Mouse (Mus musculus) liver, embryonic 15.5 days (tissue): ENCODE measurements around the gene Gipc1. TPM values are rescaled to one million over a fixed set of nuclear protein-coding genes. Genes with fewer than 3 reads are reported as not detected.

Source experiments
- ATAC-seq: fragments of 200-750 bp; cut with Nextera tagmentation; 2 replicates; pipeline ENCODE4 v1.8.0; 2017; ENCODE audit warnings: moderate number of reproducible peaks, mild to moderate bottlenecking, moderate library complexity; ENCODE audit not compliant: insufficient read depth
- H3K27ac ChIP-seq: fragments of 300-500 bp; sonication (generic); replicated peaks from 2 replicates; pipeline ENCODE4 v1.5.1; 2015; ENCODE audit warnings: mild to moderate bottlenecking, inconsistent platforms
- H3K27me3 ChIP-seq: fragments of 300-500 bp; sonication (generic); 2 replicates; pipeline ENCODE4 v1.6.1; 2015; ENCODE audit warnings: mild to moderate bottlenecking, inconsistent platforms
- H3K36me3 ChIP-seq: fragments of 300-500 bp; sonication (generic); replicated peaks from 2 replicates; pipeline ENCODE4 v1.6.1; 2015; ENCODE audit warnings: moderate library complexity, mild to moderate bottlenecking, inconsistent platforms
- H3K4me1 ChIP-seq: fragments of 300-500 bp; sonication (generic); replicated peaks from 2 replicates; pipeline ENCODE4 v1.6.1; 2015; ENCODE audit warnings: inconsistent platforms
- H3K4me2 ChIP-seq: fragments of 300-500 bp; sonication (generic); 2 replicates; pipeline ENCODE4 v1.6.1; 2015; ENCODE audit warnings: moderate library complexity, mild to moderate bottlenecking, inconsistent platforms
- H3K4me3 ChIP-seq: fragments of 300-500 bp; sonication (generic); replicated peaks from 2 replicates; pipeline ENCODE4 v1.5.1; 2015; ENCODE audit warnings: mild to moderate bottlenecking, inconsistent platforms
- H3K9ac ChIP-seq: fragments of 300-500 bp; sonication (generic); 2 replicates; pipeline ENCODE4 v1.6.1; 2015; ENCODE audit warnings: moderate library complexity, mild to moderate bottlenecking, inconsistent platforms
- H3K9me3 ChIP-seq: fragments of 300-500 bp; sonication (generic); replicated peaks from 2 replicates; pipeline ENCODE4 v1.6.1; 2016; ENCODE audit warnings: inconsistent platforms
- WGBS: fragments of 180-500 bp; shearing (Covaris S2); methylation state at CpG from one replicate; pipeline ENCODE4 v1.1.7; 2015; ENCODE audit warnings: mixed read lengths; ENCODE audit not compliant: insufficient replicate concordance; 5-methylcytosine and 5-hydroxymethylcytosine counted together
- polyA plus RNA-seq: library from polyadenylated mRNA; unstranded; fragments of >200 nt; fragmentation: Nextera tagmentation; extraction: Ambion mirVana; gene quantifications from 2 replicates; pipeline ENCODE4 v1.2.1, GENCODE M21; 2015

Gene Gipc1
- polyA plus RNA-seq, 1 experiment from 2014 or later = 49.8 TPM

DNA sequence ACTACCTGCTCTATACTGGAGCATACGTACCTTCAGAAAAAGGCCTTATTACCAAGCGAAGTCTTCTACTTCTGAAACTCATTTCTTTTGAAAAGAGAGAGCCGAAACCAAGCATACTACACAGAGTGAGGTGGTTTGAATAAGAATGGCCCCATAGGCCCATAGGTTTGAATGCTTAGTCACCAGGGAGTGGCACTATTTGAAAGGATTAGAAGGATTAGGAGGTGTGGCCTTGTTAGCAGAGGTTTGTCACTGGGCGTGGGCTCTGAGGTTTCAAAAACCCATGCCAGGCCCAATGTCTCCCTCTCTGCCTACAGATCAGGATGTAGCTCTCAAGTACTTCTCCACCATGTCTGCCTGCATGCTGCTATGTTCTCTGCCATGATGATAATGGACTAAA, 4.4 kb upstream of the Gipc1 start:
- ATAC-seq = no peak
- Histone ChIP-seq H3K9me3 (no peaks in the 10 kb centered on the region), H3K27ac (no peak overlapping the region), H3K4me3 (no peak overlapping the region), H3K27me3 (peaks cover 39% of the 10 kb centered on the region), H3K9ac (no peak overlapping the region), H3K4me2 (no peak overlapping the region), H3K36me3 (no peaks in the 10 kb centered on the region), H3K4me1 (peaks cover 11% of the 10 kb centered on the region)
- WGBS = 77% methylated on average over 4 of the region's 4 CpGs

- H3K4me2 ChIP-seq = no peak overlapping the region
- H3K9me3 ChIP-seq = no peaks in the 10 kb centered on the region
- H3K36me3 ChIP-seq = no peaks in the 10 kb centered on the region
- WGBS = 83% methylated on average over 6 of the region's 6 CpGs
- H3K27me3 ChIP-seq = peaks cover 24% of the 10 kb centered on the region
- ATAC-seq = no peak
- H3K4me1 ChIP-seq = peaks cover 25% of the 10 kb centered on the region
- H3K9ac ChIP-seq = no peak overlapping the region
- no peak overlapping the region for H3K4me3 ChIP-seq
- no peak overlapping the region for H3K27ac ChIP-seq
Measured at GRCm38 (mm10) chr8:83649699-83650098, 2.8 kb upstream of the Gipc1 start.

DNA sequence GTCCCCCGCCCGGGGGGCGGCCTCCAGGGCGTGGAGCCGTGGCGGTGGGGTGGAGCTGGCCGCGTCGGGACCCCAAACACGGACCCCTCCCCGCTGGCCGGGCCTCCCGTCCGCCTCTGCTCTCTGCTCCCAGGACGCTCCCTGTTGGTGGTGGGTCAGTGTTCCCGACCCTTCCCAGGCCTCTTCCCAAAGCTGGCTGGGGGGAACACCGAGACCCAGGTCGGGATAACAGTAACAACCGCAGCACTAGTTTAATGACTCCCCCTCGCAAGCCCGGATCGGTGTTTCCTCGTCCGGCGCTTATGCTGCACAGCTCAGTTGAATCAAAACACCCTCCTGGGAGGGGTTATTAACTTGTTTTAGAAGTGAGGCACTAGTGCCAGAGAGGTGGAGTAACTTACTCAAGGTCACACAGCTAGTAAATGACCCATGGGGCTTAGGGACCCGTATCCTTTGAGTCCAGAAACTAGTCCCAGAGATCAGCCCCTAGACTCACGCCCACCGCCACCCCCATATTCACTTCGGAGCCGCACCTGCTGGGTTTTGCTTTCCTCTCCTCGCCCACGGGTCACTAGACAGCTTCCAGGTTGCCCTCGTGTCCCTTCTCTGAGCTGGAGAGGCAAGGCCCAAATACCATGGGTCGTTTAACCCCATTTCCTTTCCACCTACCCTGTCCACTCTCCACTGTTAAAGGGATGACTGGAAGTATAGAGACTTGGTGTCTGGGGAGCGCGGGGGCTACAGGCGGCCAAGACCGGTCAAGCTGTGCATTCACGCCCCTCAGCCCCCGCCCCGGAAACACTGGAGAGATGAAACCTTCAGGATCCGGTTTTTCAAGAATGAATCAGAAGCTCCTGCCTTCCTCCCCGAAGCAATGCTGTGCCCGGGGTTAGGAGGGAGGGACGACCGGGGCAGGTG, 526 bp downstream of the Gipc1 start:
- Histone ChIP-seq H3K4me2 (peak overlapping the region; percentile 91), H3K27me3 (no peaks in the 10 kb centered on the region; the same call in 1 of the 2 replicates), H3K36me3 (0 out of 2 replicates have a peak, but pooled peaks cover 4% of the 10 kb centered on the region), H3K27ac (peak overlapping the region; percentile 86), H3K4me1 (peaks cover 57% of the 10 kb centered on the region), H3K9me3 (no peaks in the 10 kb centered on the region), H3K4me3 (peak overlapping the region; percentile 89), H3K9ac (peak overlapping the region; percentile 95)
- peak; percentile 45 for ATAC-seq
- WGBS = under 1% methylated on average over 46 of the region's 46 CpGs

DNA sequence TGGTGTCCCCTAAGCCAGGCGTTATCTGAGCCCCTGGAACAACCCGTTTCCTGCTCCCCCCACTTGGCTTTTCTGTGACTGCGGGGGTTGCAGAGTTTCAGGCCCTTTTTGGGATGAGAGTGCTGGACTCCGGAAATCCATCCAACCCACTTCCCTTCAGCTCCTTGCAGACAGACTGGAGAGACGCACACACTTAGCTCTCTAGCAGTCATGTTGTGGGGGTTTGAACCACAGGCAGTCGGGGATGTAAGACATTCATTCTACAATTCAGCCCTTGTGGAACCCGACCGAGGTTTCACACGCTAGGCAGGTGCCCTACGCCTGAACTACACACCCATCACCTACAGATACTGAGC, 1.2 kb downstream of the Gipc1 start:
- Histone ChIP-seq H3K9ac (peak overlapping the region; percentile 95), H3K27ac (peak overlapping the region; percentile 86), H3K4me2 (peak overlapping the region; percentile 91), H3K9me3 (no peaks in the 10 kb centered on the region), H3K4me3 (peak overlapping the region; percentile 89), H3K27me3 (no peaks in the 10 kb centered on the region; the same call in 1 of the 2 replicates), H3K4me1 (peaks cover 57% of the 10 kb centered on the region), H3K36me3 (0 out of 2 replicates have a peak, but pooled peaks cover 4% of the 10 kb centered on the region)
- no peak for ATAC-seq
- WGBS = 19% methylated on average over 10 of the region's 10 CpGs

GRCm38 (mm10) chr8:83654725-83655124, 2.2 kb downstream of the Gipc1 start:
- ATAC-seq = no peak
- Histone ChIP-seq H3K4me3 (no peak overlapping the region), H3K27ac (no peak overlapping the region), H3K9ac (no peak overlapping the region), H3K4me2 (peak overlapping the region; percentile 10; the same call in 1 of the 2 replicates), H3K4me1 (peaks cover 57% of the 10 kb centered on the region), H3K27me3 (no peaks in the 10 kb centered on the region; the same call in 1 of the 2 replicates), H3K36me3 (0 out of 2 replicates have a peak, but pooled peaks cover 4% of the 10 kb centered on the region), H3K9me3 (no peaks in the 10 kb centered on the region)
- 70% methylated on average over 6 of the region's 6 CpGs for WGBS

GRCm38 (mm10) chr8:83656043-83656442, 3.6 kb downstream of the Gipc1 start:
- Histone ChIP-seq H3K4me2 (no peak overlapping the region), H3K36me3 (0 out of 2 replicates have a peak, but pooled peaks cover 4% of the 10 kb centered on the region), H3K4me3 (no peak overlapping the region), H3K9ac (no peak overlapping the region), H3K27me3 (no peaks in the 10 kb centered on the region), H3K9me3 (no peaks in the 10 kb centered on the region), H3K4me1 (peaks cover 70% of the 10 kb centered on the region), H3K27ac (peak overlapping the region; percentile 65; the same call in 1 of the 2 replicates)
- 66% methylated on average over 9 of the region's 9 CpGs for WGBS
- ATAC-seq = no peak

- Histone ChIP-seq H3K36me3 (0 out of 2 replicates have a peak, but pooled peaks cover 4% of the 10 kb centered on the region), H3K4me2 (peak overlapping the region; percentile 30), H3K27ac (peak overlapping the region; percentile 65), H3K9me3 (no peaks in the 10 kb centered on the region), H3K4me1 (peaks cover 73% of the 10 kb centered on the region), H3K9ac (no peak overlapping the region), H3K27me3 (no peaks in the 10 kb centered on the region), H3K4me3 (no peak overlapping the region)
- WGBS = 37% methylated on average over 13 of the region's 13 CpGs
- ATAC-seq = no peak
Measured at GRCm38 (mm10) chr8:83656484-83657246, 4.2 kb downstream of the Gipc1 start.

DNA sequence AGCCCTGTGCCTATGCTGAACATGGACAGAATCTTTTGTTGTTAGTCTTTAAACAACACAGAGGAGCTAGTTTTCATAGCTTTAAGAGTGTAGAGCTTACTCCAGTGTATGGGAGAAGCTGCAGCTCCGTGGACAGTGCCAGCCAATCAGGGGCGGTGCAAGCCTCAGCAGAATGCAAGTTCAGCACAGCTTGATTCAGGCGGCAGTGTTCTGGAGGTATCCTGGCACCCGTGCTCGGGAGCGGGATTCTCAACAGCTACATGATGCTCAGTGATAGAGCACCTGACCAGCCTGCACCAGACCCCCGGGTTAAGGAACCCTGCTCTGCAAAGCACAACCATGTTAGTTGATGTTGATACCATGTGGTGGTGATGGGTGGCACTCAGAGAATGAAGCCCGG, 8.1 kb downstream of the Gipc1 start:
- 38% methylated on average over 8 of the region's 8 CpGs for WGBS
- Histone ChIP-seq H3K4me1 (peaks cover 56% of the 10 kb centered on the region), H3K27ac (no peak overlapping the region), H3K4me3 (no peak overlapping the region), H3K27me3 (no peaks in the 10 kb centered on the region), H3K4me2 (peak overlapping the region; percentile 13; the same call in 1 of the 2 replicates), H3K9me3 (no peaks in the 10 kb centered on the region), H3K9ac (no peak overlapping the region), H3K36me3 (0 out of 2 replicates have a peak, but pooled peaks cover 4% of the 10 kb centered on the region)
- ATAC-seq = no peak

DNA sequence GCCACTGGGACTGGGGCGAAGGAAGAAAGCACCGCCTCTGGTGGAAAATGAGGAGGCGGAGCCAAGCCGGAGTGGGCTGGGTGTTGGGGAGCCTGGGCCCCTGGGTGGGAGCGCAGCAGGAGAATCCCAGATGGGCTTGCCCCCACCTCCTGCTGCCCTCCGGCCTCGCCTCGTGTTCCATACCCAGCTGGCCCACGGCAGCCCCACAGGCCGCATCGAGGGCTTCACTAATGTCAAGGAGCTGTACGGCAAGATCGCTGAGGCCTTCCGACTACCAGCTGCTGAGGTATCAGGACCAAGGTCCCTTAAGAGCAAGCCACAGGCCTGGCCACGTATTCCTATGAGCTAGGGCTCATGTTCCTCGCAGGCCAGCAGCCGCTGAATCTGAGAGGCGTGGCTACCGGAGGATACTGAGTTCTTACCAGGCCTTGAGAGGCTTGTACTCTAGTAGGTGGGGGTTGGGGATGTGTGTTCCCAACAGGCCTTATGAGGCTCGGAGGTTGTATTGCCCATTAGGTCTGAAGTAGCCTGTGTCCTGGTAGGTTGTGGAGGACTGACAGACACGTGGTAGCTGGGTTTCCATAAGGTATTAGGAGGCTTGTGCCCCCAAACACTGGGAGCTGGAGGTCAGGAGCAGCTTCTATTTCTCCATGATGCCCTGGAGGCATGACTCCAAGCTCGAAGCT, 8.7 kb downstream of the Gipc1 start:
- Histone ChIP-seq H3K27me3 (no peaks in the 10 kb centered on the region), H3K27ac (no peak overlapping the region), H3K4me3 (no peak overlapping the region), H3K36me3 (0 out of 2 replicates have a peak, but pooled peaks cover 4% of the 10 kb centered on the region), H3K4me1 (peaks cover 53% of the 10 kb centered on the region), H3K9ac (no peak overlapping the region), H3K9me3 (no peaks in the 10 kb centered on the region), H3K4me2 (peak overlapping the region; percentile 13; the same call in 1 of the 2 replicates)
- no peak for ATAC-seq
- 44% methylated on average over 22 of the region's 22 CpGs for WGBS

GRCm38 (mm10) chr8:83662421-83662826, 9.9 kb downstream of the Gipc1 start:
- 0 out of 2 replicates have a peak overlapping the region, but pooled peaks have one; percentile 1 for H3K27ac ChIP-seq
- 0 out of 2 replicates have a peak, but pooled peaks cover 4% of the 10 kb centered on the region for H3K36me3 ChIP-seq
- H3K9ac ChIP-seq = no peak overlapping the region
- H3K4me3 ChIP-seq = no peak overlapping the region
- H3K4me2 ChIP-seq = no peak overlapping the region; the same call in 1 of the 2 replicates
- peaks cover 49% of the 10 kb centered on the region for H3K4me1 ChIP-seq
- peaks cover 7% of the 10 kb centered on the region for H3K27me3 ChIP-seq
- H3K9me3 ChIP-seq = no peaks in the 10 kb centered on the region
- peak; percentile 51 for ATAC-seq
- WGBS = 3% methylated on average over 4 of the region's 4 CpGs
